Mouse (Mus musculus) right cerebral cortex, adult 2 months (tissue): ENCODE results near the gene Morn2.
"Not testable (repeated sequence)": the region's sequence is repeated elsewhere in the genome, so short reads cannot be mapped to it uniquely, and the experiment has no call there.

ENCODE experiments used
- DNase-seq, 2 experiments: peaks; one replicate each; pipeline ENCODE4 v3.0.0; 2021 to 2022; ENCODE audit warnings: low spot score in 2 of 2

Morn2 gene

GRCm38 (mm10) chr17:80290074-80290657 is at the start of gene Morn2, which contains the start of gene Dhx57:
Morn2 (plus strand) TSS chr17:80290203.
Dhx57 (minus strand) TSS chr17:80290476.
- peak; percentile 97 to 98 for DNase-seq

GRCm38 (mm10) chr17:80241594-80241993 is 48.4 kb upstream of the Morn2 start:
- no peak for DNase-seq

GRCm38 (mm10) chr17:80243116-80243515 is 46.9 kb upstream of the Morn2 start:
- DNase-seq, result no peak

- no peak for DNase-seq
Observed at GRCm38 (mm10) chr17:80252757-80253525, 37.1 kb upstream of the Morn2 start.

- DNase-seq, result no peak
Observed at GRCm38 (mm10) chr17:80254421-80254820, 35.6 kb upstream of the Morn2 start.

- no peak for DNase-seq
Observed at GRCm38 (mm10) chr17:80255208-80255607, 34.8 kb upstream of the Morn2 start.

- no peak for DNase-seq
Observed at GRCm38 (mm10) chr17:80267065-80267464, 22.9 kb upstream of the Morn2 start.

GRCm38 (mm10) chr17:80268151-80268550 is 21.9 kb upstream of the Morn2 start:
- DNase-seq, result no peak

- DNase-seq, result not testable (repeated sequence)
Observed at GRCm38 (mm10) chr17:80270622-80271021, 19.4 kb upstream of the Morn2 start.

- DNase-seq, result no peak
Observed at GRCm38 (mm10) chr17:80278255-80278654, 11.7 kb upstream of the Morn2 start.

GRCm38 (mm10) chr17:80279340-80280070 is 10.5 kb upstream of the Morn2 start:
- no peak for DNase-seq

GRCm38 (mm10) chr17:80284446-80284845 is 5.6 kb upstream of the Morn2 start:
- DNase-seq, result no peak

GRCm38 (mm10) chr17:80288012-80288411 is 2.0 kb upstream of the Morn2 start:
- DNase-seq, result no peak

GRCm38 (mm10) chr17:80289280-80290073 is 526 bp upstream of the Morn2 start:
- no peak for DNase-seq

GRCm38 (mm10) chr17:80291148-80291547 is 1.1 kb downstream of the Morn2 start:
- DNase-seq, result peak; percentile 45 to 48

- DNase-seq, result no peak
Observed at GRCm38 (mm10) chr17:80295258-80295657, 5.3 kb downstream of the Morn2 start.

- DNase-seq, result no peak
Observed at GRCm38 (mm10) chr17:80298844-80299243, 8.8 kb downstream of the Morn2 start.

- no peak for DNase-seq
Observed at GRCm38 (mm10) chr17:80307251-80307650, 17.2 kb downstream of the Morn2 start, which contains the start of gene Arhgef33. Arhgef33 (plus strand) TSS chr17:80307407.

- DNase-seq, result no peak
Observed at GRCm38 (mm10) chr17:80311761-80312160, 21.8 kb downstream of the Morn2 start.

GRCm38 (mm10) chr17:80312405-80312804 is 22.4 kb downstream of the Morn2 start:
- no peak for DNase-seq

- no peak for DNase-seq
Observed at GRCm38 (mm10) chr17:80322228-80322627, 32.2 kb downstream of the Morn2 start.

GRCm38 (mm10) chr17:80323015-80323414 is 33.0 kb downstream of the Morn2 start:
- DNase-seq, result no peak
